Mouse (Mus musculus) thymus, adult 2 months (tissue): ENCODE data around the gene Ntm. TPM values are rescaled to one million over a fixed set of nuclear protein-coding genes. Genes with fewer than 3 reads are reported as not detected.

ENCODE experiments used
- DNase-seq: peaks from one replicate; pipeline ENCODE4 v3.0.0; 2021
- H3K27ac ChIP-seq: fragments of 200-500 bp; 2 replicates; pipeline ENCODE4 v1.5.1; 2012; ENCODE audit warnings: low read length, control low read depth; ENCODE audit not compliant: control insufficient read depth, insufficient read depth
- H3K27me3 ChIP-seq: fragments of 200-500 bp; 2 replicates; pipeline ENCODE4 v1.6.1; 2012; ENCODE audit warnings: mild to moderate bottlenecking, low read length, moderate library complexity, mixed read lengths; ENCODE audit not compliant: control insufficient read depth, insufficient read depth
- H3K36me3 ChIP-seq: fragments of 200-500 bp; 2 replicates; pipeline ENCODE4 v1.6.1; 2012; ENCODE audit warnings: mild to moderate bottlenecking, low read length, moderate library complexity; ENCODE audit not compliant: control insufficient read depth, insufficient read depth
- H3K4me1 ChIP-seq: fragments of 200-500 bp; replicated peaks from 2 replicates; pipeline ENCODE4 v1.6.1; 2012; ENCODE audit warnings: low read length; ENCODE audit not compliant: control insufficient read depth, insufficient read depth
- H3K4me3 ChIP-seq: fragments of 200-500 bp; 2 replicates; pipeline ENCODE4 v1.5.1; 2012; ENCODE audit warnings: mild to moderate bottlenecking, low read length, control low read depth, moderate library complexity; ENCODE audit not compliant: control insufficient read depth, insufficient read depth
- CTCF ChIP-seq: fragments of 200-500 bp; IDR thresholded peaks from 2 replicates; pipeline ENCODE4 v1.5.1; 2012; ENCODE audit warnings: mild to moderate bottlenecking, control low read depth, low read length, moderate library complexity, borderline replicate concordance; ENCODE audit not compliant: control insufficient read depth, poor library complexity, insufficient read depth; ENCODE audit errors: extremely low read depth
- POLR2A ChIP-seq: fragments of 200-500 bp; IDR thresholded peaks from 2 replicates; pipeline ENCODE4 v1.6.1; 2012; ENCODE audit warnings: mild to moderate bottlenecking, low read length, control low read depth, moderate library complexity; ENCODE audit not compliant: control insufficient read depth, poor library complexity, insufficient read depth; ENCODE audit errors: extremely low read depth
- WGBS: fragments of 180-500 bp; shearing (Covaris S2); methylation state at CpG from one replicate; pipeline ENCODE4 v1.1.7; 2018; 5-methylcytosine and 5-hydroxymethylcytosine counted together
- polyA plus RNA-seq: library from polyadenylated mRNA; depleted of rRNA; stranded (reverse); fragments of >200 nt; gene quantifications from 2 replicates; pipeline ENCODE4 v1.2.3, GENCODE M21; 2012

Ntm gene
- polyA plus RNA-seq, 1 experiment, result 0.19 TPM

GRCm38 (mm10) chr9:29772625-29773388 is 190.1 kb downstream of the Ntm start:
- Histone ChIP-seq H3K27me3 (no peaks in the 10 kb centered on the region), H3K4me1 (no peaks in the 10 kb centered on the region), H3K36me3 (no peaks in the 10 kb centered on the region), H3K27ac (no peak overlapping the region), H3K4me3 (no peak overlapping the region)
- 85% methylated on average over 11 of the region's 11 CpGs for WGBS
- no peak for DNase-seq
- TF ChIP-seq POLR2A (no peak), CTCF (no peak)

DNA sequence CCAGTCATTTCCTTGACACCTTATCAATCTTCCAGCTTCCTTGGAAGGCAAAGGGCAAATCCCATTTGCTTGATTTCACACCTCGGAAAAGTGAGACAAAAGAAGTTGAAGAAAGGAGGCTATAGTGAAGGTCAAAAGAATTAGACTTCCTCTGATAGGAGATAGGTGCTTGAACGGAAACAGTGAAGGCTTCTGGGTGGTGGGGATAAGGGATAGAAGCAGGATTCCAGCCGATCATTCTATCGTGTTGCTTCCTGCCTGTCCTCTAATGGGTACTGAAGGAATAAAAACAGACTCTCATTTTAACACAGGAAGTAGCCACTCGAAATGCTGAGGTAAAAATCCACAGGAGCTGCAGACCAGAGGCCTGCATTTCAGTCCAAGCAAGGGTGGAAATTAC is 191.1 kb downstream of the Ntm start:
- no peaks in the 10 kb centered on the region for H3K27me3 ChIP-seq
- H3K27ac ChIP-seq, result no peak overlapping the region
- H3K4me1 ChIP-seq, result no peaks in the 10 kb centered on the region
- H3K4me3 ChIP-seq, result no peak overlapping the region
- 43% methylated on average over 5 of the region's 5 CpGs for WGBS
- H3K36me3 ChIP-seq, result no peaks in the 10 kb centered on the region
- no peak for DNase-seq
- TF ChIP-seq POLR2A, result no peak
- TF ChIP-seq CTCF, result no peak

GRCm38 (mm10) chr9:29771071-29771785 is 191.7 kb downstream of the Ntm start:
- no peak for TF ChIP-seq POLR2A
- no peak for TF ChIP-seq CTCF
- no peak overlapping the region for H3K27ac ChIP-seq
- H3K27me3 ChIP-seq, result no peaks in the 10 kb centered on the region
- WGBS, result 88% methylated on average over 23 of the region's 23 CpGs
- H3K4me3 ChIP-seq, result no peak overlapping the region
- no peaks in the 10 kb centered on the region for H3K4me1 ChIP-seq
- H3K36me3 ChIP-seq, result no peaks in the 10 kb centered on the region
- DNase-seq, result no peak

DNA sequence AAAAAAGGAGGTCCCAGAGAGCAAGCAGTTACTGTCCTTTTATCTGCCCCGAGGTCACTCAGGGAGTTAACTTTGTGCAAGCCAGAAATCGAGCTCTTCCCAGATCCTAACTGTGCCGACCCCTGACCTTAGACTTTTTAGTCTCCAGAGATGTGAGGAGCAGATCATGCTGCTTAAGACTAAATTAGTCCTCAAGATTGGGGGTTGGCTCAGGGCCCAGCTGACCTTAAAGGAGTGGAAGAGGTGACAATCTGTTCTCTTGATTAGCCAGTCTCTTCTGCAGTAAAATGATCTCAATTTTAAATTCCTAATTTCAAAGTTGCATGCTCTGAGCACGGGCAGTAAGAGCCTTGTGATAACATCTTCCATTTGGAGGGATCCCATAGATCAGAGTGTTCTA is 193.6 kb downstream of the Ntm start:
- 84% methylated on average over 4 of the region's 4 CpGs for WGBS
- Histone ChIP-seq H3K4me3 (no peak overlapping the region), H3K27me3 (no peaks in the 10 kb centered on the region), H3K4me1 (no peaks in the 10 kb centered on the region), H3K36me3 (no peaks in the 10 kb centered on the region), H3K27ac (no peak overlapping the region)
- DNase-seq, result no peak
- TF ChIP-seq POLR2A (no peak), CTCF (no peak)

GRCm38 (mm10) chr9:29765990-29766980 is 196.7 kb downstream of the Ntm start:
- DNase-seq, result no peak
- no peaks in the 10 kb centered on the region for H3K27me3 ChIP-seq
- H3K27ac ChIP-seq, result no peak overlapping the region
- H3K36me3 ChIP-seq, result no peaks in the 10 kb centered on the region
- TF ChIP-seq CTCF (no peak), POLR2A (no peak)
- WGBS, result 92% methylated on average over 6 of the region's 6 CpGs
- H3K4me3 ChIP-seq, result no peak overlapping the region
- H3K4me1 ChIP-seq, result no peaks in the 10 kb centered on the region

GRCm38 (mm10) chr9:29763338-29763737 is 199.6 kb downstream of the Ntm start:
- H3K36me3 ChIP-seq, result no peaks in the 10 kb centered on the region
- no peak overlapping the region for H3K27ac ChIP-seq
- H3K27me3 ChIP-seq, result no peaks in the 10 kb centered on the region
- H3K4me1 ChIP-seq, result no peaks in the 10 kb centered on the region
- TF ChIP-seq CTCF (no peak), POLR2A (no peak)
- no peak overlapping the region for H3K4me3 ChIP-seq
- WGBS, result 85% methylated on average over 4 of the region's 4 CpGs
- DNase-seq, result no peak
